Mouse (Mus musculus) olfactory bulb, adult 2 months (tissue): ENCODE data around the gene Prom1. TPM values are rescaled to one million over a fixed set of nuclear protein-coding genes. Genes with fewer than 3 reads are reported as not detected.

ENCODE experiments used
- H3K27ac ChIP-seq: fragments of 200-500 bp; 2 replicates; pipeline ENCODE4 v1.5.1; 2012; ENCODE audit warnings: low read depth, low read length; ENCODE audit not compliant: insufficient read depth
- H3K4me1 ChIP-seq: fragments of 200-500 bp; 2 replicates; pipeline ENCODE4 v1.6.1; 2012; ENCODE audit warnings: low read length; ENCODE audit not compliant: control insufficient read depth, insufficient read depth
- H3K4me3 ChIP-seq: fragments of 200-500 bp; 2 replicates; pipeline ENCODE4 v1.5.1; 2012; ENCODE audit warnings: mild to moderate bottlenecking, low read depth, low read length, moderate library complexity; ENCODE audit not compliant: insufficient read depth
- CTCF ChIP-seq: fragments of 200-500 bp; IDR thresholded peaks from 2 replicates; pipeline ENCODE4 v1.5.1; 2012; ENCODE audit warnings: low read depth, mild to moderate bottlenecking, low read length, moderate library complexity; ENCODE audit not compliant: insufficient read depth
- POLR2A ChIP-seq: fragments of 200-500 bp; IDR thresholded peaks from 2 replicates; pipeline ENCODE4 v1.6.1; 2012; ENCODE audit warnings: mild to moderate bottlenecking, low read depth, low read length, moderate library complexity; ENCODE audit not compliant: insufficient read depth
- WGBS: fragments of 180-500 bp; shearing (Covaris S2); methylation state at CpG from one replicate; pipeline ENCODE4 v1.1.7; 2018; 5-methylcytosine and 5-hydroxymethylcytosine counted together
- polyA plus RNA-seq: library from polyadenylated mRNA; stranded (reverse); fragments of >200 nt; gene quantifications from 2 replicates; pipeline ENCODE4 v1.2.4, GENCODE M21; 2012; ENCODE audit warnings: low replicate concordance; ENCODE audit not compliant: missing spikeins, insufficient read depth, insufficient read length

The Prom1 gene
- polyA plus RNA-seq, 1 experiment = not detected

GRCm38 (mm10) chr5:44050213-44050612 lies 51.6 kb downstream of the Prom1 start:
- Histone ChIP-seq H3K4me1 (no peaks in the 10 kb centered on the region), H3K4me3 (no peak overlapping the region), H3K27ac (no peak overlapping the region)
- TF ChIP-seq CTCF = no peak
- no peak for TF ChIP-seq POLR2A
- WGBS = 89% methylated on average over 8 of the region's 8 CpGs

- 62% methylated on average over 6 of the region's 6 CpGs for WGBS
- no peaks in the 10 kb centered on the region for H3K4me1 ChIP-seq
- no peak overlapping the region for H3K27ac ChIP-seq
- H3K4me3 ChIP-seq = no peak overlapping the region
- TF ChIP-seq CTCF (no peak), POLR2A (no peak)
Measured at GRCm38 (mm10) chr5:44049395-44049976, 52.3 kb downstream of the Prom1 start.

GRCm38 (mm10) chr5:44048568-44049363 lies 53.1 kb downstream of the Prom1 start:
- H3K4me3 ChIP-seq = no peak overlapping the region
- no peaks in the 10 kb centered on the region for H3K4me1 ChIP-seq
- WGBS = 21% methylated on average over 5 of the region's 5 CpGs
- H3K27ac ChIP-seq = no peak overlapping the region
- no peak for TF ChIP-seq CTCF
- TF ChIP-seq POLR2A = no peak

- no peaks in the 10 kb centered on the region for H3K4me1 ChIP-seq
- 43% methylated on average over 1 of the region's 1 CpGs for WGBS
- TF ChIP-seq CTCF (no peak), POLR2A (no peak)
- no peak overlapping the region for H3K27ac ChIP-seq
- H3K4me3 ChIP-seq = no peak overlapping the region
Measured at GRCm38 (mm10) chr5:44041725-44042124, 60.1 kb downstream of the Prom1 start.

- TF ChIP-seq CTCF = no peak
- no peak for TF ChIP-seq POLR2A
- 82% methylated on average over 3 of the region's 3 CpGs for WGBS
- H3K4me3 ChIP-seq = no peak overlapping the region
- H3K27ac ChIP-seq = no peak overlapping the region
- H3K4me1 ChIP-seq = no peaks in the 10 kb centered on the region
Measured at GRCm38 (mm10) chr5:44041056-44041455, 60.8 kb downstream of the Prom1 start.

- 95% methylated on average over 9 of the region's 9 CpGs for WGBS
- TF ChIP-seq CTCF = no peak
- no peak for TF ChIP-seq POLR2A
- Histone ChIP-seq H3K4me3 (no peak overlapping the region), H3K27ac (no peak overlapping the region), H3K4me1 (no peaks in the 10 kb centered on the region)
Measured at GRCm38 (mm10) chr5:43998295-43998989, 103.4 kb downstream of the Prom1 start.

- Histone ChIP-seq H3K27ac (no peak overlapping the region), H3K4me3 (no peak overlapping the region), H3K4me1 (no peaks in the 10 kb centered on the region)
- no peak for TF ChIP-seq POLR2A
- no peak for TF ChIP-seq CTCF
- WGBS = 95% methylated on average over 8 of the region's 8 CpGs
Measured at GRCm38 (mm10) chr5:43997626-43998025, 104.2 kb downstream of the Prom1 start.

- WGBS = 85% methylated on average over 4 of the region's 4 CpGs
- TF ChIP-seq CTCF = no peak
- TF ChIP-seq POLR2A = no peak
- no peak overlapping the region for H3K27ac ChIP-seq
- no peak overlapping the region for H3K4me3 ChIP-seq
- H3K4me1 ChIP-seq = no peaks in the 10 kb centered on the region
Measured at GRCm38 (mm10) chr5:43996162-43996561, 105.7 kb downstream of the Prom1 start.

- H3K27ac ChIP-seq = no peak overlapping the region
- H3K4me3 ChIP-seq = no peak overlapping the region
- no peaks in the 10 kb centered on the region for H3K4me1 ChIP-seq
- no peak for TF ChIP-seq CTCF
- no peak for TF ChIP-seq POLR2A
- WGBS = 92% methylated on average over 2 of the region's 2 CpGs
Measured at GRCm38 (mm10) chr5:43994981-43995380, 106.9 kb downstream of the Prom1 start.
